Mouse (Mus musculus) G1E (cell line): ENCODE data around the gene Spata32. TPM values are rescaled to one million over a fixed set of nuclear protein-coding genes. Genes with fewer than 3 reads are reported as not detected.

Source experiments
- ATAC-seq: 2 replicates; pipeline ENCODE4 v1.8.0; 2016; ENCODE audit warnings: mild to moderate bottlenecking; ENCODE audit not compliant: insufficient number of reproducible peaks, poor library complexity, low FRiP score, severe bottlenecking; ENCODE audit errors: extremely low read depth
- DNase-seq: peaks from one replicate; pipeline ENCODE4 v3.0.0; 2012; ENCODE audit warnings: low spot score
- H3K27me3 ChIP-seq: 2 replicates; pipeline ENCODE4 v1.6.1; 2012; ENCODE audit warnings: mild to moderate bottlenecking, low read length, inconsistent platforms; ENCODE audit not compliant: insufficient read depth
- H3K36me3 ChIP-seq: replicated peaks from 2 replicates; pipeline ENCODE3; 2012; ENCODE audit warnings: mild to moderate bottlenecking, inconsistent platforms
- H3K4me1 ChIP-seq: 2 replicates; pipeline ENCODE4 v1.6.1; 2012; ENCODE audit warnings: low read depth, low read length, inconsistent platforms, mixed read lengths; ENCODE audit not compliant: insufficient read depth
- H3K4me3 ChIP-seq: 2 replicates; pipeline ENCODE4 v1.5.1; 2012; ENCODE audit warnings: low read depth, mild to moderate bottlenecking, inconsistent platforms, low read length, moderate library complexity, mixed read lengths
- H3K9me3 ChIP-seq: replicated peaks from 2 replicates; pipeline ENCODE4 v1.6.1; 2012; ENCODE audit warnings: inconsistent platforms
- CTCF ChIP-seq: IDR thresholded peaks from 2 replicates; pipeline ENCODE4 v1.5.1; 2012; ENCODE audit warnings: low read depth, low read length, inconsistent platforms, mixed read lengths
- GATA1 ChIP-seq: IDR thresholded peaks from 2 replicates; pipeline ENCODE4 v1.6.1; 2012; ENCODE audit warnings: borderline replicate concordance, low read length, inconsistent platforms, mixed read lengths
- GATA2 ChIP-seq: IDR thresholded peaks from 2 replicates; pipeline ENCODE4 v1.6.1; 2012; ENCODE audit warnings: low read depth, low read length, inconsistent platforms, borderline replicate concordance
- POLR2AphosphoS5 ChIP-seq: IDR thresholded peaks from 2 replicates; pipeline ENCODE4 v1.6.1; 2012; ENCODE audit warnings: low read depth, low read length, inconsistent platforms; ENCODE audit not compliant: insufficient replicate concordance
- TAL1 ChIP-seq: conservative IDR thresholded peaks from 2 replicates; pipeline ENCODE4 v1.6.1; 2012; ENCODE audit warnings: low read depth, low read length, inconsistent platforms, mixed read lengths
- polyA plus RNA-seq: library from polyadenylated mRNA; stranded (reverse); fragments of >175 nt; gene quantifications from 2 replicates; pipeline ENCODE4 v1.2.3, GENCODE M21; 2012
- total RNA-seq, 2 experiments: library from RNA; stranded (forward) in 1 of 2; stranded (reverse) in 1 of 2; fragments of 200-1000 nt in 1 of 2; fragments of >200 nt in 1 of 2; fragmentation: Nextera tagmentation in 1 of 2; gene quantifications; 2 replicates each; pipeline ENCODE4 v1.2.3; 2014 to 2017

The Spata32 gene
- total and polyA plus RNA-seq, 3 experiments, result 0.16 TPM; not detected in 2

GRCm38 (mm10) chr11:103246731-103247290, 28.6 kb upstream of the Spata32 start:
- Histone ChIP-seq H3K9me3 (no peaks in the 10 kb centered on the region), H3K4me3 (peak overlapping the region; percentile 65; the same call in 1 of the 2 replicates), H3K4me1 (peaks cover 65% of the 10 kb centered on the region), H3K27me3 (no peaks in the 10 kb centered on the region; the same call in 1 of the 2 replicates), H3K36me3 (peaks cover 42% of the 10 kb centered on the region)
- TF ChIP-seq GATA2 (no peak), CTCF (no peak), POLR2AphosphoS5 (no peak), TAL1 (no peak), GATA1 (no peak)
- no peak for DNase-seq
- no peak for ATAC-seq

DNA sequence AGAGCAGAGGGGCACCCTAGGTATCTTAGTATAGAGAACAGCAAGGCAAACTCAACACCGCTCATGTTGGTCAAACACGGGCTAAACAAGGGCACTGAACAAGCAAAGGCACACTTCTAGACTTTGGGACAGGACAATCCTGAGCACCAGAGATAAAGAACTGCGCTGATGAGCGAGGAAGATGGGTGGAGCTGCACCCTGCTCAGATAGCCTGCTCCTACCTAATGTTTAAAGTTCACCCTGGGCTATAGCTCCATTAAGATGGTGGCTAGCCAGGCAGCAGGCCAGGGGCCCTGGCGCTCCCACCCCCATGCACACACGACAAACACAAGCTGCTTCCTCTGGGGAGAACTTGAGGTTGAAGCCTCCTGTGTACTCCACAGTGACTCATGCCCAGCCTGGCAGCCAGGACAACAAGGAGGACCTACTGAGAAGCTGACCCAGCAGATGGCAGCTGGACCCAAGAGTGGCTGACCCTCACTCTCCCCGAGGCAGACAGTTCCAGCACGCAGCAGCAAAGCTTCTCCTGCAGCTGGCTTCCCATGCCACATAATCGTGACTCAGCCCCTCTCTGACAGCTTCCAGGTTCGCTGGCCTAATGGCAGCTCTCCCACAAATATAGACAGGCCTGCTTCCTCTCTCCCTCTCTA, 28.0 kb upstream of the Spata32 start:
- TF ChIP-seq TAL1, result peak; percentile 43
- TF ChIP-seq GATA2, result no peak
- DNase-seq (peak; percentile 37), ATAC-seq (peak; percentile 52)
- Histone ChIP-seq H3K36me3 (peaks cover 47% of the 10 kb centered on the region), H3K27me3 (no peaks in the 10 kb centered on the region; the same call in 1 of the 2 replicates), H3K4me1 (peaks cover 66% of the 10 kb centered on the region), H3K9me3 (no peaks in the 10 kb centered on the region), H3K4me3 (peak overlapping the region; percentile 65; the same call in 1 of the 2 replicates)

- Histone ChIP-seq H3K27me3 (no peaks in the 10 kb centered on the region; the same call in 1 of the 2 replicates), H3K36me3 (peaks cover 59% of the 10 kb centered on the region), H3K4me3 (no peak overlapping the region), H3K9me3 (no peaks in the 10 kb centered on the region), H3K4me1 (peaks cover 60% of the 10 kb centered on the region)
- TF ChIP-seq POLR2AphosphoS5 (no peak), CTCF (no peak), GATA2 (no peak), TAL1 (no peak), GATA1 (no peak)
- ATAC-seq (no peak), DNase-seq (no peak)
Measured at GRCm38 (mm10) chr11:103244856-103245255, 26.6 kb upstream of the Spata32 start.

DNA sequence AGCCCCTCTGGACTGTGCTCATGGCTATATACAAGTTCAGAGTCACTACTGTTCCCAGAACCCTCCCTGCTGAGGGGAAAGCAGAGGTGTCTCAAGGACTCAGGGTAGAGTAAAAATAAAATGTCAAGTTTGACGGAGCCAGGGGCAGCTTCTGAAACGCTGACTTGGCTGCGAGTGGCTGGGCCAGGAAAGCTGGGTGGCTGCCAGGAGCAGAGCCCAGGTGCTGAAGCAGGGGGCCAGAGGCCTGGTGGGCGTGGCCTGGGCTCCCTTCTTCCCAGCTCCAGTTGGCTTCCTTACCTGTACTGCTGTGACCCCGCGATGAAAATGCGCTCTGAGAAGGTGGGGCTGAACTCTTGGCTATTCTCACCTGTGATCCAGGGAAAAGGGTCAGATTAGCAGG, 22.5 kb upstream of the Spata32 start:
- peaks cover 86% of the 10 kb centered on the region for H3K36me3 ChIP-seq

DNA sequence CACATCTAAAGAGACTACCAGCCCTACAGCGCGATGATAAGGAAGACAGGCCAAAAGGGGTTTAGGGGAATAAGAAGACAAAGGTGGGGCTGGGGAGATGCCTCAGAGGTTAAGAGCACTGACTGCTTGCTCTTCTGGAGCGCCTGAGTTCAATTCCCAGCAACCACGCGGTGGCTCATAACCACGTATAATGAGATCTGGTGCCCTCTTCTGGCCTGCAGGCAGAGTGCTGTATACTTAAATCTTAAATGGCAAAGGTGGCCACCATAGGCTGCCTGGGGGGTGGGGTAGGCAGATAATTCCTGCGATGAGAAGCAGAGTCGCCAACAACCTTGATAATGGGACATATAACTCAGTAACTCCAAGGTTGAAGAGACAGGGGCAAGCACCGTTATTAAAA, 19.5 kb upstream of the Spata32 start:
- DNase-seq, result no peak
- no peaks in the 10 kb centered on the region for H3K9me3 ChIP-seq
- no peak overlapping the region for H3K4me3 ChIP-seq
- TF ChIP-seq CTCF, result no peak
- peaks cover 90% of the 10 kb centered on the region for H3K36me3 ChIP-seq
- H3K27me3 ChIP-seq, result no peaks in the 10 kb centered on the region
- H3K4me1 ChIP-seq, result peaks cover 19% of the 10 kb centered on the region
- ATAC-seq, result no peak

More for the DNA sequence above, 22.5 kb upstream of the Spata32 start:
- DNase-seq (no peak), ATAC-seq (no peak)
- peaks cover 25% of the 10 kb centered on the region for H3K4me1 ChIP-seq
- no peak overlapping the region for H3K4me3 ChIP-seq
- TF ChIP-seq TAL1 (no peak), GATA1 (no peak), POLR2AphosphoS5 (no peak)
- H3K27me3 ChIP-seq, result no peaks in the 10 kb centered on the region
- no peaks in the 10 kb centered on the region for H3K9me3 ChIP-seq

- Histone ChIP-seq H3K4me1 (peaks cover 20% of the 10 kb centered on the region), H3K9me3 (no peaks in the 10 kb centered on the region), H3K4me3 (no peak overlapping the region), H3K27me3 (no peaks in the 10 kb centered on the region), H3K36me3 (peaks cover 89% of the 10 kb centered on the region)
- DNase-seq (no peak), ATAC-seq (no peak)
- TF ChIP-seq TAL1 (no peak), GATA2 (no peak), GATA1 (no peak), CTCF (no peak), POLR2AphosphoS5 (no peak)
Measured at GRCm38 (mm10) chr11:103236903-103237302, 18.7 kb upstream of the Spata32 start.
